Mouse (Mus musculus): Measurements from ENCODE around the gene Tomm5. TPM values are rescaled to one million over a fixed set of nuclear protein-coding genes. Genes with fewer than 3 reads are reported as not detected.
"Not testable (repeated sequence)": the region's sequence is repeated elsewhere in the genome, so short reads cannot be mapped to it uniquely, and the experiment has no call there.

Gene Tomm5
- polyA plus RNA-seq, 1 experiment from 2014 or later: 242 TPM

- WGBS: 94% methylated on average over 4 of the region's 4 CpGs
- H3K4me1 ChIP-seq (ENCODE audit: control insufficient read depth, insufficient read depth, low read length): peaks cover 11% of the 10 kb centered on the region; the same call in 1 of the 2 replicates
- not testable (repeated sequence) for H3K4me2 ChIP-seq (replicated peaks; ENCODE audit: low read depth, low read length); H3K36me3 ChIP-seq (ENCODE audit: control insufficient read depth, insufficient read depth, low read length); ATAC-seq (ENCODE audit: insufficient number of reproducible peaks, insufficient read depth, low FRiP score, low read depth); H3K9me3 ChIP-seq (ENCODE audit: control insufficient read depth, low read depth, low read length); H3K27me3 ChIP-seq (ENCODE audit: control insufficient read depth, insufficient read depth, low read length); H3K4me3 ChIP-seq (ENCODE audit: low read depth, low read length); H3K9ac ChIP-seq (replicated peaks; ENCODE audit: low read depth, low read length); H3K27ac ChIP-seq (ENCODE audit: low read length)
Observed at GRCm38 (mm10) chr4:45081041-45081440, 26.9 kb downstream of the Tomm5 start.

GRCm38 (mm10) chr4:45073544-45073943, 34.4 kb downstream of the Tomm5 start:
- Histone ChIP-seq H3K27ac (ENCODE audit: low read length) (no peak overlapping the region), H3K4me3 (ENCODE audit: low read depth, low read length) (no peak overlapping the region), H3K4me2 (replicated peaks; ENCODE audit: low read depth, low read length) (no peak overlapping the region), H3K36me3 (ENCODE audit: control insufficient read depth, insufficient read depth, low read length) (no peaks in the 10 kb centered on the region), H3K27me3 (ENCODE audit: control insufficient read depth, insufficient read depth, low read length) (no peaks in the 10 kb centered on the region), H3K9ac (replicated peaks; ENCODE audit: low read depth, low read length) (no peak overlapping the region), H3K4me1 (ENCODE audit: control insufficient read depth, insufficient read depth, low read length) (no peaks in the 10 kb centered on the region), H3K9me3 (ENCODE audit: control insufficient read depth, low read depth, low read length) (no peaks in the 10 kb centered on the region)
- 79% methylated on average over 6 of the region's 6 CpGs for WGBS
- no peak for ATAC-seq (ENCODE audit: insufficient number of reproducible peaks, insufficient read depth, low FRiP score, low read depth)

- Histone ChIP-seq H3K9me3 (ENCODE audit: control insufficient read depth, low read depth, low read length) (no peaks in the 10 kb centered on the region), H3K4me1 (ENCODE audit: control insufficient read depth, insufficient read depth, low read length) (no peaks in the 10 kb centered on the region), H3K4me2 (replicated peaks; ENCODE audit: low read depth, low read length) (no peak overlapping the region), H3K9ac (replicated peaks; ENCODE audit: low read depth, low read length) (no peak overlapping the region), H3K4me3 (ENCODE audit: low read depth, low read length) (no peak overlapping the region), H3K27me3 (ENCODE audit: control insufficient read depth, insufficient read depth, low read length) (no peaks in the 10 kb centered on the region), H3K27ac (ENCODE audit: low read length) (no peak overlapping the region), H3K36me3 (ENCODE audit: control insufficient read depth, insufficient read depth, low read length) (no peaks in the 10 kb centered on the region)
- 51% methylated on average over 15 of the region's 15 CpGs for whole genome bisulfite sequencing
- ATAC-seq (ENCODE audit: insufficient number of reproducible peaks, insufficient read depth, low FRiP score, low read depth): no peak
Observed at GRCm38 (mm10) chr4:45072261-45072973, 35.5 kb downstream of the Tomm5 start.

- H3K27ac ChIP-seq (ENCODE audit: low read length): no peak overlapping the region; the same call in 1 of the 2 replicates
- no peaks in the 10 kb centered on the region for H3K36me3 ChIP-seq (ENCODE audit: control insufficient read depth, insufficient read depth, low read length)
- H3K4me2 ChIP-seq (replicated peaks; ENCODE audit: low read depth, low read length): no peak overlapping the region
- H3K27me3 ChIP-seq (ENCODE audit: control insufficient read depth, insufficient read depth, low read length): no peaks in the 10 kb centered on the region
- no peak overlapping the region for H3K4me3 ChIP-seq (ENCODE audit: low read depth, low read length)
- H3K9ac ChIP-seq (replicated peaks; ENCODE audit: low read depth, low read length): no peak overlapping the region
- no peaks in the 10 kb centered on the region for H3K4me1 ChIP-seq (ENCODE audit: control insufficient read depth, insufficient read depth, low read length)
- 82% methylated on average over 4 of the region's 4 CpGs for WGBS
- no peak for ATAC-seq (ENCODE audit: insufficient number of reproducible peaks, insufficient read depth, low FRiP score, low read depth)
- no peaks in the 10 kb centered on the region for H3K9me3 ChIP-seq (ENCODE audit: control insufficient read depth, low read depth, low read length)
Observed at GRCm38 (mm10) chr4:45067742-45068141, 40.2 kb downstream of the Tomm5 start.

- H3K4me1 ChIP-seq (ENCODE audit: control insufficient read depth, insufficient read depth, low read length): no peaks in the 10 kb centered on the region
- H3K9me3 ChIP-seq (ENCODE audit: control insufficient read depth, low read depth, low read length): no peaks in the 10 kb centered on the region
- peaks cover 6% of the 10 kb centered on the region; the same call in 1 of the 2 replicates for H3K36me3 ChIP-seq (ENCODE audit: control insufficient read depth, insufficient read depth, low read length)
- no peak overlapping the region for H3K9ac ChIP-seq (replicated peaks; ENCODE audit: low read depth, low read length)
- no peak overlapping the region for H3K4me2 ChIP-seq (replicated peaks; ENCODE audit: low read depth, low read length)
- ATAC-seq (ENCODE audit: insufficient number of reproducible peaks, insufficient read depth, low FRiP score, low read depth): no peak
- no peak overlapping the region for H3K4me3 ChIP-seq (ENCODE audit: low read depth, low read length)
- H3K27me3 ChIP-seq (ENCODE audit: control insufficient read depth, insufficient read depth, low read length): no peaks in the 10 kb centered on the region
- H3K27ac ChIP-seq (ENCODE audit: low read length): no peak overlapping the region
- 44% methylated on average over 2 of the region's 2 CpGs for WGBS
Observed at GRCm38 (mm10) chr4:45066036-45066730, 41.7 kb downstream of the Tomm5 start.

GRCm38 (mm10) chr4:45064577-45064976, 43.3 kb downstream of the Tomm5 start:
- Histone ChIP-seq H3K4me3 (ENCODE audit: low read depth, low read length) (no peak overlapping the region), H3K36me3 (ENCODE audit: control insufficient read depth, insufficient read depth, low read length) (peaks cover 6% of the 10 kb centered on the region; the same call in 1 of the 2 replicates), H3K27ac (ENCODE audit: low read length) (no peak overlapping the region), H3K4me1 (ENCODE audit: control insufficient read depth, insufficient read depth, low read length) (no peaks in the 10 kb centered on the region), H3K9ac (replicated peaks; ENCODE audit: low read depth, low read length) (no peak overlapping the region), H3K9me3 (ENCODE audit: control insufficient read depth, low read depth, low read length) (no peaks in the 10 kb centered on the region), H3K27me3 (ENCODE audit: control insufficient read depth, insufficient read depth, low read length) (no peaks in the 10 kb centered on the region), H3K4me2 (replicated peaks; ENCODE audit: low read depth, low read length) (no peak overlapping the region)
- no peak for ATAC-seq (ENCODE audit: insufficient number of reproducible peaks, insufficient read depth, low FRiP score, low read depth)
- 80% methylated on average over 2 of the region's 2 CpGs for WGBS

- H3K27ac ChIP-seq (ENCODE audit: low read length); H3K9ac ChIP-seq (replicated peaks; ENCODE audit: low read depth, low read length); ATAC-seq (ENCODE audit: insufficient number of reproducible peaks, insufficient read depth, low FRiP score, low read depth); H3K4me2 ChIP-seq (replicated peaks; ENCODE audit: low read depth, low read length); H3K27me3 ChIP-seq (ENCODE audit: control insufficient read depth, insufficient read depth, low read length); H3K4me3 ChIP-seq (ENCODE audit: low read depth, low read length); H3K36me3 ChIP-seq (ENCODE audit: control insufficient read depth, insufficient read depth, low read length); H3K9me3 ChIP-seq (ENCODE audit: control insufficient read depth, low read depth, low read length); H3K4me1 ChIP-seq (ENCODE audit: control insufficient read depth, insufficient read depth, low read length): not testable (repeated sequence)
- WGBS: 94% methylated on average over 1 of the region's 1 CpGs
Observed at GRCm38 (mm10) chr4:45063836-45064235, 44.1 kb downstream of the Tomm5 start.

GRCm38 (mm10) chr4:45055451-45055850, 52.5 kb downstream of the Tomm5 start:
- Histone ChIP-seq H3K9me3 (ENCODE audit: control insufficient read depth, low read depth, low read length) (no peaks in the 10 kb centered on the region), H3K27me3 (ENCODE audit: control insufficient read depth, insufficient read depth, low read length) (no peaks in the 10 kb centered on the region), H3K4me3 (ENCODE audit: low read depth, low read length) (no peak overlapping the region), H3K4me1 (ENCODE audit: control insufficient read depth, insufficient read depth, low read length) (no peaks in the 10 kb centered on the region), H3K36me3 (ENCODE audit: control insufficient read depth, insufficient read depth, low read length) (peaks cover 17% of the 10 kb centered on the region), H3K4me2 (replicated peaks; ENCODE audit: low read depth, low read length) (no peak overlapping the region), H3K27ac (ENCODE audit: low read length) (no peak overlapping the region), H3K9ac (replicated peaks; ENCODE audit: low read depth, low read length) (no peak overlapping the region)
- 87% methylated on average over 8 of the region's 8 CpGs for WGBS
- no peak for ATAC-seq (ENCODE audit: insufficient number of reproducible peaks, insufficient read depth, low FRiP score, low read depth)
